Mouse (Mus musculus) limb, embryonic 14.5 days (tissue): ENCODE results near the gene Map4. TPM values are rescaled to one million over a fixed set of nuclear protein-coding genes. Genes with fewer than 3 reads are reported as not detected.

Source experiments
- ATAC-seq: fragments of 200-750 bp; cut with Nextera tagmentation; 2 replicates; pipeline ENCODE4 v1.8.0; 2017; ENCODE audit warnings: low read depth, moderate number of reproducible peaks, moderate TSS enrichment; ENCODE audit not compliant: low FRiP score
- DNase-seq: peaks from one replicate; pipeline ENCODE4 v3.0.0-alpha.2; 2015; ENCODE audit warnings: low spot score
- H3K27ac ChIP-seq: fragments of 300-500 bp; sonication (generic); replicated peaks from 2 replicates; pipeline ENCODE4 v1.5.1; 2014; ENCODE audit warnings: low read depth, mild to moderate bottlenecking, low read length, moderate library complexity, mixed read lengths
- H3K27me3 ChIP-seq: fragments of 300-500 bp; sonication (generic); 2 replicates; pipeline ENCODE4 v1.6.1; 2014; ENCODE audit warnings: low read length, mixed read lengths; ENCODE audit not compliant: control insufficient read depth, insufficient read depth
- H3K36me3 ChIP-seq: fragments of 300-500 bp; sonication (generic); 2 replicates; pipeline ENCODE4 v1.6.1; 2014; ENCODE audit warnings: mild to moderate bottlenecking, low read length, moderate library complexity, mixed read lengths; ENCODE audit not compliant: control insufficient read depth, insufficient read depth
- H3K4me1 ChIP-seq: fragments of 300-500 bp; sonication (generic); 2 replicates; pipeline ENCODE4 v1.6.1; 2014; ENCODE audit warnings: antibody characterized with exemption, low read length, mixed read lengths; ENCODE audit not compliant: control insufficient read depth, insufficient read depth
- H3K4me2 ChIP-seq: fragments of 300-500 bp; sonication (generic); replicated peaks from 2 replicates; pipeline ENCODE4 v1.6.1; 2014; ENCODE audit warnings: low read depth, mild to moderate bottlenecking, low read length, moderate library complexity; ENCODE audit not compliant: severe bottlenecking
- H3K4me3 ChIP-seq: fragments of 300-500 bp; sonication (generic); replicated peaks from 2 replicates; pipeline ENCODE4 v1.5.1; 2014; ENCODE audit warnings: low read length
- H3K9ac ChIP-seq: fragments of 300-500 bp; sonication (generic); 2 replicates; pipeline ENCODE4 v1.6.1; 2014; ENCODE audit warnings: mild to moderate bottlenecking, low read depth, low read length, moderate library complexity; ENCODE audit not compliant: severe bottlenecking
- H3K9me3 ChIP-seq: fragments of 300-500 bp; sonication (generic); 2 replicates; pipeline ENCODE4 v1.6.1; 2016; ENCODE audit warnings: low read length; ENCODE audit not compliant: control insufficient read depth
- POLR2A ChIP-seq: fragments of 200-500 bp; IDR thresholded peaks from 2 replicates; pipeline ENCODE4 v1.8.0; 2012; ENCODE audit warnings: inconsistent platforms, mild to moderate bottlenecking, moderate library complexity, borderline replicate concordance; ENCODE audit not compliant: insufficient read depth, insufficient read length; ENCODE audit errors: extremely low read depth
- WGBS: fragments of 180-500 bp; shearing (Covaris S2); extraction: QIAGEN DNeasy Blood & Tissue Kit; methylation state at CpG from one replicate; pipeline ENCODE4 v1.1.7; 2014; 5-methylcytosine and 5-hydroxymethylcytosine counted together
- polyA plus RNA-seq, 2 experiments: library from polyadenylated mRNA; depleted of rRNA in 1 of 2; stranded (reverse) in 1 of 2; unstranded in 1 of 2; fragments of >200 nt; fragmentation: Nextera tagmentation in 1 of 2; extraction: Ambion mirVana in 1 of 2; gene quantifications; 2 replicates each; pipeline versions ENCODE4 v1.2.1 to v1.2.3; 2012 to 2014

The Map4 gene
- polyA plus RNA-seq, 2 experiments, result 76.6 to 161 TPM

DNA sequence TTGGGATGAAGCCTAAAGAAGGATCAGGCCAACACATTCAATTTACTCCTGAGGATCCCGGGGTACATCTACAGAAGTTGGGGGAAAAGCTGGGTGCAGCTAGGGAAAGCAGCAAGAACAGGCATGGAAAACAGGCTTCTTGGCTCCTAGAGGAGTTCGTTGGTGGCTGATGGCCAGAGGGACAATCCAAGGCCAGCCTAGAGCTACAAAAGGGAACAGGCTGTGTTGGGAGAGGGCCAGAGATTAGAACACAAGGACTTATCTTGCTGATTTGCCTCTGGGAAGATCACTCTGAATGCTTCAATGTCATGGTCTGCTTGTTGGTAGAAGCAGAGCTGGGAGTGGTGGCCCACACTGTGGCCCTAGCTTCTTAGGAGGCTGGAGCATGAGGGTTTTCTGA, 13.3 kb upstream of the Map4 start:
- Histone ChIP-seq H3K27me3 (no peaks in the 10 kb centered on the region), H3K9ac (no peak overlapping the region), H3K4me2 (no peak overlapping the region), H3K9me3 (no peaks in the 10 kb centered on the region), H3K4me3 (no peak overlapping the region), H3K4me1 (no peaks in the 10 kb centered on the region), H3K27ac (no peak overlapping the region), H3K36me3 (no peaks in the 10 kb centered on the region)
- 83% methylated on average over 2 of the region's 2 CpGs for WGBS
- ATAC-seq (no peak), DNase-seq (no peak)
- TF ChIP-seq POLR2A, result no peak

DNA sequence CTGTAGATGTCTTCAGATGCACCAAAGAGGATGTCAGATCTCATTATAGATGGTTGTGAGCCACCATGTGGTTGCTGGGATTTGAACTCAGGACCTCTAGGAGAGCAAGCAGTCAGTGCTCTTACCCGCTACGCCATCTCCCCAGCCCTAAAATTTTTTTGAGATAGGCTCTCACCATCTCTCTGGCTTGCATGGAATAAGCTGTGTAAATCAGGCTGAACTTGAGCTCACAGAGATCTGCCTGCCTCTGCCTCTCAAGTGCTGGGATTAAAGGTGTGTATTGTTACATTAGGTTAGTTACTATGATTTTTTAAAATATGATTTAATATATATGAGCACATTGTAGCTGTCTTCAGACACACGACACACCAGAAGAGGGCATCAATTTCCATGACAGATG, 2.1 kb upstream of the Map4 start:
- ATAC-seq, result no peak
- no peaks in the 10 kb centered on the region for H3K27me3 ChIP-seq
- H3K4me1 ChIP-seq, result peaks cover 9% of the 10 kb centered on the region
- H3K4me2 ChIP-seq, result no peak overlapping the region
- TF ChIP-seq POLR2A, result no peak
- DNase-seq, result no peak
- 96% methylated on average over 3 of the region's 3 CpGs for WGBS
- H3K36me3 ChIP-seq, result no peaks in the 10 kb centered on the region
- no peaks in the 10 kb centered on the region for H3K9me3 ChIP-seq
- H3K4me3 ChIP-seq, result no peak overlapping the region
- no peak overlapping the region for H3K27ac ChIP-seq
- no peak overlapping the region for H3K9ac ChIP-seq

DNA sequence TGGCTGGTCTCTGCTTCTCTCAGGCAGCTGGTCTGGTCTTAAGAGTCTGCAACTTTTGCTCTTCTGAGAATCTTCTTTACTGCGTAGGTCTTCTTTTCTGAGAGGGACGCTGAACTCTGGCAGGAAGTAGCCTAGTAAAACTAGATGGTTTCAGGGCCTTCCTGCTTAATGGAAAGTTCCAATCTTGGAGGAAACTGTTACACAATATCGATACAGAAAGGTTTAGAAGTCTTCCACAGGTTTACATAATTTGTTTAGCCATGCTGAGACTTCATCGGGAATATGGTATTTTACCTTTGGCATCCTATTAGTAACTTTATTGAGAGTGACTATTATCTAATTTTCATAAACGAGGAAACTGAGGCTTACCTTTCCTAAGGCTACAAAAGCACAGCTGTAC, 1.2 kb upstream of the Map4 start:
- ATAC-seq (no peak), DNase-seq (no peak)
- H3K4me2 ChIP-seq, result no peak overlapping the region
- WGBS, result 90% methylated on average over 5 of the region's 5 CpGs
- no peaks in the 10 kb centered on the region for H3K9me3 ChIP-seq
- H3K4me3 ChIP-seq, result no peak overlapping the region
- no peaks in the 10 kb centered on the region for H3K27me3 ChIP-seq
- TF ChIP-seq POLR2A, result no peak
- no peaks in the 10 kb centered on the region for H3K36me3 ChIP-seq
- H3K9ac ChIP-seq, result no peak overlapping the region
- H3K27ac ChIP-seq, result no peak overlapping the region
- H3K4me1 ChIP-seq, result peaks cover 9% of the 10 kb centered on the region

DNA sequence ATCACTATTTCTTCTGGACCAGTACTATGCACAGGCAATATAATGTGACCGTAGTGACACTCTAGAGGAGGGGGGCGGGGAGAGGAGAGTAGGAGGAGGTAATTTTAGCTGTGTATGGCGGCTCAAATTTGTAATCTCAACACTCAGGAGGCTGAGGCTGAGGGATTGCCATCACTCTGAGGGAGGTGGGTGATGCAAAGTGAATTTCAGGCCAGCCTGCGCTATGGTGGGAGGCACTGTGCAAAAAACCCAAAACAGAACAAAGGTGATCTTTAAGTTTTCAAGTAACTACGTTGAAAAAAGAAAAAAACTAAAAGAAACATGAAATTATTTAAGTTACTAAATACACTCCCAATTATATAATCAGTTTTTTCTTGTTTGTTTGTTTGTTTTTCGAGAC, 508 bp upstream of the Map4 start:
- Histone ChIP-seq H3K4me2 (peak overlapping the region; percentile 31; the same call in 1 of the 2 replicates), H3K9ac (peak overlapping the region; percentile 48), H3K4me3 (peak overlapping the region; percentile 83), H3K27me3 (no peaks in the 10 kb centered on the region), H3K9me3 (no peaks in the 10 kb centered on the region), H3K4me1 (peaks cover 9% of the 10 kb centered on the region), H3K27ac (peak overlapping the region; percentile 93), H3K36me3 (no peaks in the 10 kb centered on the region)
- ATAC-seq, result no peak
- WGBS, result 67% methylated on average over 6 of the region's 6 CpGs
- no peak for DNase-seq
- no peak for TF ChIP-seq POLR2A

DNA sequence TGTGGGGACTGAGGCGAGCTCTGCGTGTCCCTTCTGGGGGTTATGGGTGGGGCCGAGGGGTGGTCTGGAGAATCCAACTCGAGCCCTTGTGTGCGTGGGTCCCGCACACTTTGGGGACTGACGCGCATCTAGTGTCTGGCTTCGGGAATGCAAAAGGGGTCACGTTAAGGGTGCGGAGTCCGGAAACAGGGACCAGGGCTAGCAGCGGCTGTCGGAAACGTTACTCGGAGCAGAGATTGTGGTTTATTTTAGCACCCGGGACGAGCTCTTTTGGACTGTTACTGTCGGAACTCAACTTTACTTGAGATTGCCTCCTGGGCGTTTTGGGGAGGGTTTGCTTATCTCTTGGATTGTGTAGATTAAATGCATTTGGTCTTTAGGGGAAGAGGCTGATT, 1.1 kb downstream of the Map4 start:
- H3K4me2 ChIP-seq, result peak overlapping the region; percentile 60
- H3K9ac ChIP-seq, result peak overlapping the region; percentile 81
- H3K4me3 ChIP-seq, result peak overlapping the region; percentile 83
- H3K27me3 ChIP-seq, result no peaks in the 10 kb centered on the region
- ATAC-seq, result no peak
- WGBS, result under 1% methylated on average over 20 of the region's 20 CpGs
- no peaks in the 10 kb centered on the region for H3K9me3 ChIP-seq
- peaks cover 9% of the 10 kb centered on the region for H3K4me1 ChIP-seq
- peak overlapping the region; percentile 93 for H3K27ac ChIP-seq
- TF ChIP-seq POLR2A, result no peak
- H3K36me3 ChIP-seq, result no peaks in the 10 kb centered on the region
- peak; percentile 22 for DNase-seq
